Mouse (Mus musculus) liver, postnatal 0 days (tissue): Measurements from ENCODE around the gene Rhobtb3.
A peak's percentile ranks its signal among the peaks of the same experiment; 100 is the strongest.

Experiments
- CTCF ChIP-seq: sonication (generic); IDR thresholded peaks from 2 replicates; pipeline ENCODE4 v1.5.1; 2016; ENCODE audit warnings: antibody characterized with exemption, low read depth
- EP300 ChIP-seq: IDR thresholded peaks from 2 replicates; pipeline ENCODE4 v1.6.1; 2016; ENCODE audit warnings: antibody characterized with exemption, low read depth, mild to moderate bottlenecking

DNA sequence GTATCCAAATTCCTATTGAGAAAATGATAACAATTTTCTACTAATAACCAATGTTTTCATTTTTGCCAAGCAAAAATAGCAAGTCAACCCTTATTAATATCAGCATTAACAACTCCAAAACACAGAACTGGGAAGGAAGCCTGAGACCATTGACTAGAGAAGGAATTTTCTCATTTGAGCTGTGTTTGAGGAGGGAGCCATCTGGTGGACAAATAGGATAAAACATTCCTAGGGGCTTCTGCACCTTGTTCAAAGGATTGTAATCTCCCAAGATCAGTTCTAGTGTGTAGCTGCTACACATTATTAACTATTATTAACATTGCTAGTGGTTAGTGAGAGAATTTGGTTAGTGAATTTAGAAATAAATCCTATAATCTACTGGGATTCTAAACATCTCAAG, 65.8 kb downstream of the Rhobtb3 start:
- TF ChIP-seq CTCF (peak; percentile 86), EP300 (no peak)
